Mouse (Mus musculus) layer of hippocampus, adult 11-12 months (tissue): ENCODE results near the gene Mccc2.

Experiments
- DNase-seq: peaks from one replicate; pipeline ENCODE4 v3.0.0; 2022; ENCODE audit warnings: low spot score

Gene Mccc2

DNA sequence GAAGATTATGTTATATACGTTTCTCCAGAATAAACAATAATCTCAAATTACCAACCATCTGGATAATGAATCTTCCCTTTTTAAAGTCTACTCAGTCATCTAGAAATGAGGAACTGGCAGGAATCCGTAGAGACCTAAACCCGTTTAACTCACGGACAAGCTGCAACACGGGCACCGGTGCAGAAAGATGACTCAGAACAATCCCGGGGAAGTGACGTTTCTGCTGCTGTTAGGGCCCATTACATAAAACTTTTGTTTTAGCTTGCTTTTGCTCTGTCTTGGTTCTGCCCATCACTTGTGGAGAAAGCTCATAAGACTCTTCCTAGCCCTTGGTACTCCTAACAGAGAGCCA, 76.1 kb downstream of the Mccc2 start:
- DNase-seq: no peak

DNA sequence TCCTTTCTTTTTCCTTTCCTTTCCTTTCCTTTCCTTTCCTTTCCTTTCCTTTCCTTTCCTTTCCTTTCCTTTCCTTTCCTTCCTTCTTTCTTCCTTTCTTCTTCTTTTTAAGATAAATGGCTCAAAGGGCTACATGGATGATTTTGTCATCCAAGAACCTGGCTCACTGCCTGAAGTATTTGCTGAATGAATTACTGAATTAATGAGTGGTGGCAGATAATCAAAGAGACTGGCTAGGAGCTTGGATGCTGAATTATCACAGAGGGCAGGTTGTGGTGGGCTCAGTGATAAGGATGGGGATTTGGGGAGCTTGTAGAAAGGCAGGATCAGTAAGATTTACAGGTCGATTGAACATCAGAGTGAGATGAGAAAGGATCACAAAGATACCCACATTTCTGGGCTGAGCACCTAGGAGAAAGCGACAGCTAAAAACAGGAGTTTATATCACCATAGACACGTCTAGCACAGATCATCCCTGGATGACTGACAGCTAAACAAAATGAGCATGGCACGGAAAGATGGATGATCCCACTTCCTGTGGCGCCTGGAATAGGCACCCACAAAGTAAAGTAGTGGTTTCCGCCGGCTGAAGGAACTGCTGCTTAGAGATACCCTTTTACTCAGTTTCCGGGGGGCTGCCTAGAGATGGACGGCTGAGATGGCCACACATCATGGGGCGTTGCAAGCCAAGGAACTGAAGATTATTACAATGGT, 76.7 kb downstream of the Mccc2 start:
- no peak for DNase-seq

DNA sequence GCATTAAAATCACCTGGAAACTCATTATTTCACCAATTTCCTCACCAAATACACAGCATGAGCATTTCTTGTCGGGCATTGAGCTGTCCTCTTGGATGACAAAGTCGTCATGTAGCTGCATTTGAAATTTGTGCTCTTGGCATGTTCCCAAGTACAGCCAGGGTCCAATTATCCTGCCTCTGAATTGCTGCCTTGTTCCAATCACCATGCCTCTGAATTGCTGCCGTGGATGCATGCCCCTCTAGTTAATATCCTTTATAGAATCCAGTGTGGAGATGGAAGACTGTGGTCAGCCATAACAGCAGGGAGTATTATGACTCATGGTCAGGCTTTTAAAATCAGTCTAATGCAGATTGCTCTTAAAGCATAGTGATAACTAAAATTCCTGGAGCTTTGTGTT, 77.7 kb downstream of the Mccc2 start:
- DNase-seq: no peak

DNA sequence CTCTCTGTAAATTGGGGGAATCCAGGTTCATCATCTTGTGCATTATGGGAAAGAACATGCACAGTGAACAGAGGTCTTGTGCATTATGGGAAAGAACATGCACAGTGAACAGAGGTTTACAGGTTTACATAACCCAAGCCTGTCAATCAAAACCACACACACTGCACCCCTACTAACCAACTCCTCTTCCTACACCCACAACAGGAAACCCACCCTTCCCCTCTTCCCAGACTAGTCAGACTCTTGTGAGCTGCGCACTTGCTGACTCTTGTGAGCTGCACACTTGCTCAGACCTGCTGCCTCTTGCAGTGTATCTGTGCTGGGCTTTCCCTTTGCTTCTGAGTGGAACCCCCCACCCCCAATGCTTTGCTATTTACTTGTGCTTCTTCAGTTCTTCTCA, 83.0 kb downstream of the Mccc2 start:
- no peak for DNase-seq

DNA sequence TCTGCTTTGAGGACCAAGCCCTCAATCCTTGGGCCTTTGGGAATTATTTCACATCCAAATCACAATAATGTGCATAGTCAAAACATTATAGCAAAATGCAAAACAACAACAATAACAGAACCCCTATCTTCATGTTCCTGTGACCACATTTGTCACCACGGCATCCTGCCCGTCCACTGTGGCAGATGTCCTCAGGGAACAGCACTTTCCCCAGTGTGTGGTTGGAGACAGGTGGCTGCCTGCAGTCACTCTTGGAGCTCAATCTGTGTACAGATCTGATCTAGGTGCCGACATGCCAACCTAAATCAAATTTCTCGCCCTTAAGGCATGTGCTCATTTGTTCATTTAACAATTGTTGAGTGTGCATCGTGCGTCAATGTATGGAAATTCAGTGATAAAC, 83.9 kb downstream of the Mccc2 start:
- no peak for DNase-seq

DNA sequence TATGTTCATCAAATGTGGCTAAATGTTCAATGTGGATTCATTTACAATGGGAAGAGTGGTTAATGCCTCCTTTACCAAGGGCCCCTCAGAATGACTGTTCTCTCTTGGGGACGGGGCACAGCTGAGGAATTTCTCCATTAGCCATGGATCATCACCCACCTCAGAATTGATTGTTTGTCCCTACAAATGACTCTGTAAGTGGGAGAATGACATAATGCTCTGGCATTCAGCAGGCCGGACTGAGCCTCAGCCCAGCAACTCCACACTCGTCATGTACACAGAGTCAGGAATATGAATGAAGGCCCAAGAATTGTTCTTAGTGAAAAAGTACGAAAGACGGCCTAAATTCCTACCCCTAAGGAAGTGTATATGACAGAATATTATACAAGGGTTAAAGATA, 89.2 kb downstream of the Mccc2 start:
- no peak for DNase-seq

DNA sequence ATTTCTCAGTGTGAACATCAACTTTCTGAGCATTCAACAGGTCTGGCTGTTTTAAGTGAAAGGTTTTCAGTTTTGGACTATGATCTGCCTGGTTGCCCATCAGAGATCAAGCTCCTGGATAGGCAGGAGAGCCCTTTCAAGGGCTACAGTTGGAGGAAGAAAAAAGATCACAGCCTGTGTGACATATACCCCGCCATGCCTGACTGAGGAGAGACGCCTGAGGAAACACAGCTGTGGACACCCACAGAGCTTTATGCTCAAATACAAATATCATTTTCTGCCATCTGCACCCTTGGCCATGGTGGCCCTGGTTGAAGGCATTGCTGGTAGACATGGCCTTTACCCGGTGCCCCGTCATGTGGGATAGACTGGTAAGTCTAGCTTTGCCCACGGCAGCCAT, 99.8 kb downstream of the Mccc2 start:
- no peak for DNase-seq

DNA sequence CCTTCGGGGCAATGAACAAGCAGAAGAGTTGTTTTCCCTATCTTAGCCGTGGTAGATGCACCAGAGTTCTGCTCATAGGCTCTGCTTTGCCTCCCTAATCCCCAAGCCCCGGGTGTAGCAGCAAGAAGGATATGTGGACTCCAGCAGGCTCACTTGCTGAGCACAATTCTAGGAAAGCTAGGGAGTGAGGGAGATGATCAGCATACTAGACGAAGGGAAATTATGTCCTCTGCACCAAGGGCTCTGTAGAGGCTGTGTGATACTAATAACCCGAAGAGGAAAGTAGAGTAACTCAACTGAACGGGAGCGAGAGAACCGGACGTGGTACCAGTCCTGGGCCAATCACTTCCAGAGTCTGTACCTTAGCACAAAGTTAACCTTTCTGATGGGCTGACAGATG, 114.5 kb downstream of the Mccc2 start, which contains the start of gene Cartpt:
Gene Cartpt (minus strand): TSS at position 127 of the 400 bp plus-strand sequence.
- DNase-seq: no peak

DNA sequence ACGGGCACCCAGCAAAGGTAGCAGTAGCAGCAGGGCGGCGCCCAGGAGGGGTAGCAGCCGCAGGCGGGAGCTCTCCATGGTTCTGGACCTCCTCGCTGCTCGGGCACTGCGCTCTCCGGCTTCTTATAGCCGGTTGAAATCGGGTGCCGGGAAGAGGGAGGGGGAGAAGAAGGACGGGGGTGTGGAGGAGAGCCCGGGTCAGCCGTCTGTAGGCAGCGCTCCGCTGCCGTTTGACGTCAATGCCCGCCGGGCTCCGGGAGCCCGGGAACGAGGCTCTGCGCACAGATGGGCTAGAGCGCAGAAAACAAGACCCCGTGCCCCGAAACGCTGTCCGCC, 114.9 kb downstream of the Mccc2 start:
- DNase-seq: no peak

DNA sequence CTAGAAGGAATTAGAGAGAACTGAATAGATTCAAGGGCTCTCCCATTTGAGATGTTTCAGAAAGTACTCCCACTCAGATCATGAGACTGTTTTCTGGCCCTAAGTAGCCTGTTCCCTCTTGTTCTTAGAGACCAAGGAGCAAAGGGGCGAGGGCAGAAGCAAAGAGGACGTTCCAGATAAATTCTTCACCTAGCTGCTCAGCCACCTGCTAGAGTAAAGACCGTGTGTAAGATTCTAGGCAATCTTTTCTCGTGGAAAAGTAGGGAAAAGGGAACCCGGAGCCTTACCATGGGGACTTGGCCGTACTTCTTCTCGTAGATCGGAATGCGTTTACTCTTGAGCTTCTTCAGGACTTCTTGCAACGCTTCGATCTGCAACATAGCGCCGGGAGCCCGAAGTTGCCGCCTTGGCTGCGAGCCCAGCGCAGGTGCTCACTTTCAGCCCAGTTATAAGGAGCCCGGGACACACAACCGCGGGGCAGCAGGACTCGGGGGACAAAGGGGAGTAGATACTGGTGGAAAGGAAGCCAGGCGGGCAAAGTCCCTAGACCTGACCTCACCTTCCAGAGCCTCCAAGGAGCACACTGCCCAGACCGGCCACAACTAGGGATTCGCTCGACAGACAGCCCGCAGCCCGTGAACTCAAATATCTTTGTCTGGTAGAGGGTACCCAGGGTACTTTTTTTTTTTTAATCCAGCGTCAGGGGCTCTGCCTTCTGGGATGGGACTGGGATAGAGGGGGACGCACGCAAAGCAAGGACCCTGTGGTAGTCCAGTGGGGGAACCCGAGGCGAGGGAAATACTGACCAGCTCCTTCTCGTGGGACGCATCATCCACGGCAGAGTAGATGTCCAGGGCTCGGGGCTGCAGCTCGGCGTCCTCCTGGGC, 115.5 kb downstream of the Mccc2 start:
- DNase-seq: no peak

DNA sequence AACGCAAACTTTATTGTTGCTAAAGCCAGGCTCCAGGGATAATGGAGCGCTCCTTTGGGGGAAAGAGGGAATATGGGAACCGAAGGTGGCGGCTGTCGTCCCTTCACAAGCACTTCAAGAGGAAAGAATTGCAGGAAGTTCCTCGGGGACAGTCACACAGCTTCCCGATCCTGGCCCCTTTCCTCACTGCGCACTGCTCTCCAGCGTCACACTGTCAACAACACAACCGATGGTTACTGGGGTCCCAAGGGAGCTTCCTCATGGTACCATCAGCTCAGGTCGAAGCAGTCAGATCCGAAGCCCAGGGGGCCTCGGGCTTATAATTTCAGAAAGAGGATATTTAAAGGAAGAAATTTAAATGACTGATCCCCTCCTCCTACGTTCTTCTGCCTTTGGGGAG, 116.6 kb downstream of the Mccc2 start:
- DNase-seq: no peak
